Mouse (Mus musculus): Measurements from ENCODE around the gene Cpeb4. TPM values are rescaled to one million over a fixed set of nuclear protein-coding genes. Genes with fewer than 3 reads are reported as not detected.

Cpeb4 gene
- 100 to 1,000 TPM; 157 to 160 TPM for total RNA-seq (2021)

DNA sequence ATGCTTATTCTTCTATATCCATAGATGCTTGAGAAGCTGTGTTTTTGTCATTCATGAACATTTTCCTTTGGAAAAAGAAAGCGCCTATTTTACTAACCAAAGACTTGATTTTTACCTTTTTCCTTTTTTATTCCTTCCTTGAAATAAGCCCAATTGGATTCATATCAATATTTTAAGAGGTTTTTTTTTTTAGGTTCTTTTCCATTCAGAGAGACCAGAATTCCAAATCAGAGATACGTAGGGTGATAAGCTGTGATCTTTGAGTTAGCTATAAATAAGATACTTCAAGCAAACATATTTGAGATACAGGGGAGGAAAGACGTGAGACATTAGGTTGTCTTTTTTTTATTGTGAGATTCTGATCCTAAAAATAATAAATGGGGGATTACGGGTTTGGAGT is at the start of gene Cpeb4:
TSS of gene Cpeb4 (plus strand) at position 301 of the 400 bp plus-strand sequence.
- intact Hi-C loops (cut with DNase I): loop anchor here (2.0 to 5.0 kb wide), 3 partner anchors 70 to 193 kb away; no protein-coding TSS in a partner anchor
- DNase-seq (ENCODE audit: low spot score in 2 of 2): no peak

DNA sequence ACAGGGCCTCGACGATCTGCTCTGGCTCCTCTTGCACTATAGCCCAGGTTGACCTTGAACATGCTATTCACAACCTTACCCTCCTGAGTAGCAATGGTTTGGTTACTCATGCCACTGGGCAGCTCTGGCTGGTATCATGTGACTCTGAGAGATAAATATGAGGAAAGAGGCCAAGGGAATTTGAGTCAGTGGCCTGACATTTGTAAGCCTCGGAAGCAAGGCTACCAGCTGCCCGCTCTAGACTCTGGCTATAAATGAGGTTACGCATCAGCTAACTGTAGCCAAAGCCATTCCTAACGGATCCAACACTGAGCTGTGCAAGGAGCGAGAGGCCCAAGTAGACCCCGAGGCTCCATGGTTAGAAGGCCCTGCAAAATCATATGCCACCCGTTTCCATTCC is 49.5 kb upstream of the Cpeb4 start:
- intact Hi-C loops (cut with DNase I): no loop called here
- no peak for DNase-seq (ENCODE audit: low spot score in 2 of 2)

DNA sequence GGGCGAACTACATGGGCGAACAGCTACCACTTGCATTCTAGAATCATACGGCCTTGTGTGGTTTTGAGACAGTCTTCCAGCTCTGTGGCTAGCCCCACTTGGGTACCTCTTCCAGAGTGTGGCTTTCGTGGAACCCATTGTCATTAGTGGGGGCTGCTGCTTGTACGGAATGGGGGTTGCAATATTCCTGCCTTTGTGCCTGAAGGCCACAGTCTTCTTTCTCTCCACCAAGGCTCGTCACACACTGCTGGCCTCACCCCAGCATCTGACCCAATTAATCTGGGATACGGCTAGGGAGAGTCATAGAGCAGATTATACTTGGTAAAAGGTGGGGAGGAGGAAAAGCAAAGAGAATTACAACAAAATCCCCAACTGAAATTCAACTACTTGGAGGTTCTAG is 48.5 kb upstream of the Cpeb4 start:
- intact Hi-C loops (cut with DNase I): no loop called here
- DNase-seq (ENCODE audit: low spot score in 2 of 2): no peak

DNA sequence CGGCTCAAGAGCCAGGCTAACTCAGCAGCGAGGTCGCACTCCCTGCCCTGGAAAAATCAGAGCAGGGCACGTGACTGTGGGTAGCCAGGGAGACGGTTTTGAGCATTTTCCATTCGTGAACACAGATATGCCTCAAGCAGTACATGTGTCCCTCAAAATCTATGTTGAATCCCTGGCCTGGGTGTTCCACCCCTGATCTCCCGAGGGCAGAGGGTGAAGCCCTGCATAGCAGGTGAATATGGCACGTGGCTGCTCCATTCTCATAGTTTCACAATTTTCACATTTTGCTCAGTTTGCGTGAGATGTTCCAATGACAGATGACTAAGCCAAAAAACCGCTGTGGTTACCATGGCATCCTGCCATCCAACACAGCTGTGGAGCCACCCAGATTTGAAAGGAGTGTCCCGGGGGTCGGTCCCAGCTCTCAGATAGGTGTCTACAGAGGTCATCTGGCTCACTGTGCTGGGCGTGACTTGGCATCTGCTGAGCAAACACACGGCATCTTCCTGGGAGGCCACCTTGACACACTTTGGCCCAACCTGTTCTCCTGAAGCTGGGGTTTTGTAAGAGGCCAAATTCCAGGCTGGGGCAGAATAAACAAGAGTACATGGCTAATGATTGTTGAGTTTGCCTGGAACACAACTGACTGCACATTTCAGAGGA is 47.4 kb upstream of the Cpeb4 start:
- intact Hi-C loops (cut with DNase I): no loop called here
- no peak for DNase-seq (ENCODE audit: low spot score in 2 of 2)

DNA sequence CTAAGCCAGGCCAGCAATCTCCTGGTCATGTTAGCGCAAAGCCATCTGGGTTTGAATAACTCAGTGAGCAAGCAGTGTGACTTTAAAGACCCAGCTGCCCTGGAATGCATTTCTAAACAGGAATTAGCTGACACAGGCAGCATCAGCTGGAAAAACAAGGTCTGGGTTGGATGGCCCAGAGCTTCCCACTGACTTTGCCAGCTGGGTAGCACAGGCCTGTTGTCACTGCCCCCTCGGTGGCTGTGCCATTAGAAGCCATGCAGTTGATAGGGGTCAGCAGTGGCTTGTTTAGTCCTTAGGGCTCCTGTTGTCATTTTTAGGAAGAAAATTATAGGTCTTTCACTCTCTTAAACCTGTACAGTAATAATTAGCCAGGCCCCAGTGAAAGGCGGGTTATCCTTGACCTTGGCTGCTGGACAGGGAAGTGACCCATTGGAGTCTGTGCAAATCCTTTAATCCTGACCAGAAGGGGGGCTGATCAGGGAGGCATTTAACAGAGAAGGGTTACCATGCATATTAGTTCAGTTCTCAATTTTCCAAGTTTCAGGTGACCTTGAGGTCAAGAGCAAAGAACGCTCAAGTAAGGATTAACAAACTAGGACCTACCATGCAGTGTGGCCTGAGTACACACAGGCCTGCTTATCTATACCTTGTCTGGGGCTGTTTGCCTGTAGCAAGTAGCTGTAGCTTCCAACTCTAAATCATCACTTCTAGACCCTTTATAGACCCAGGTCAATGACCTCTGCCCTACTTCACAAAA is 43.8 kb upstream of the Cpeb4 start:
- intact Hi-C loops (cut with DNase I): no loop called here
- no peak for DNase-seq (ENCODE audit: low spot score in 2 of 2)

DNA sequence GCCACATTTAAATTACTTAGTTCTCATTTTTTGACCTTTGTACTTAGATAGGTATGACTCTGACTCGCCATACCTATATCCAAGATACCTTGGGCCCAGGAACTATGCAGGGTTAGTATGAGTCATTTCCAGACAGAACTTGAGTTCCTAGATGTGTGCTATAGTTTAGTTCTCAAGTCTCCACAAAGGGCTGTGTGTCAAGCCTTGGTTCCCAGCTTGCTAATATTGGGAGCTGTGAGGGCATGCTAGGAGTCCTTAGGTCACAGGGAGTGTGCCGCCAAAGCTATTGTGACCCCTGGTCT is 43.3 kb upstream of the Cpeb4 start:
- intact Hi-C loops (cut with DNase I): no loop called here
- DNase-seq (ENCODE audit: low spot score in 2 of 2): no peak

DNA sequence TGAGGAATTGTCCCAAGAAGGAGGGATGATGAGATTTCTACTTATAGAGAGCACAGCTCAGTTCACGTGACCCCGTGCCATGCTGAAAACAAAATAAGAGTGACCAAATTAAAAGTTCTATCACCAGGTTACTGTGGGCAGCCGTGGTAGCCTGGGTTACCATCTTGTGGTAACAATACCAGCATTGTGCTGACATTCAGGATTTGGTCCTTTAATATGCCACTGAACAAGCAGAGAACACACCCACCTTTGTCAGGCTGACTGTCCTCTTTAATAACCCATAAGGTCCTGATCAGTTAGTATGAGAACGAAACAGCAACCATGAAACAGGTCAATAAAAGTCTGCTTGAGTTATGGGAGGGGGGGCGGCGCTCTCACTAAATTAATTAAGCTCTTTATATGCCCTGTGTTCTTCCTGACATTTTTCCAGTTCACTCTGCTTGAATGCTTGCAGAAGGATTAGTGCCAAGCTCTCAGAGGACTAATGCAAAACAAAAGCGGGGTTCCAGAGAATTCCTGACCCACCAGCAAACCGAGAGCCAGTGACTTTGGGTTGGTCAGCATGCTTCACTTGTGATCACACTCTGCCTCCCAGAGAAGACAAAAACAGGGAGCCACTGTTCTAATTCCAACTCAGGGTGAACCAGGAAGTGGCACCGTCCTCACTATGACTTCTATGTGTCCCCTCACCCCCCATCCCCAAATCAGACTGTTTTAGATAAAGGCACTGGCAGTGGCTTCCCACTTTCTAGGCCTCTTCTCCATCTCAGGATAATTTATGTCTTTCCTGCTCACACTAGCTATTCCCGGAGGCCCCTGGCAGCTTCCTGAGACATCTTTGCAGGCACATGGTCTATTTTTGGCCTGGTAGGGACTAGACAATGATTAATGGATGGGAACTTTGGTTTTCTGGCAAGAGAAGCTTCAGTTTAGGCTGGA is 41.5 kb upstream of the Cpeb4 start:
- DNase-seq (ENCODE audit: low spot score in 2 of 2): peak; percentile 14 to 57
- intact Hi-C loops (cut with DNase I): no loop called here

DNA sequence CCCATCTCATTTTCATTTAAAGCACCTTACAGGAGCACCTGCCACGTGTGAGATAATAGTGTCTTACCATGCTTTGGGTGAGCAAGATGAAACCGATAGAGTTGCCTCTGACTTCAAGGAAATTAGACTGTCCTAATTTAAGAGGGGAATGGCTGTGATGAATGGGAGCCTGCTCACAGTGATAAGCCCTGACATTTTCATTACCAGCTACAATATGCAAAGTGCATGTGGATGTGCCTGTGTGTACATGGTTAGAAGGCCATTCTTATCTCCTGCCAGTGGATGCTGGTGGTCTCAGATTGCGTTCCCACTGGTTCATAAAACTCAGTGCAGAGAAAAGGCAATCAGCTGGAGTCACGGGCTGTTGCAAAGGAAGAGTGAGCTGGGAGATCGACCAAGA is 40.6 kb upstream of the Cpeb4 start:
- no peak for DNase-seq (ENCODE audit: low spot score in 2 of 2)
- intact Hi-C loops (cut with DNase I): no loop called here

DNA sequence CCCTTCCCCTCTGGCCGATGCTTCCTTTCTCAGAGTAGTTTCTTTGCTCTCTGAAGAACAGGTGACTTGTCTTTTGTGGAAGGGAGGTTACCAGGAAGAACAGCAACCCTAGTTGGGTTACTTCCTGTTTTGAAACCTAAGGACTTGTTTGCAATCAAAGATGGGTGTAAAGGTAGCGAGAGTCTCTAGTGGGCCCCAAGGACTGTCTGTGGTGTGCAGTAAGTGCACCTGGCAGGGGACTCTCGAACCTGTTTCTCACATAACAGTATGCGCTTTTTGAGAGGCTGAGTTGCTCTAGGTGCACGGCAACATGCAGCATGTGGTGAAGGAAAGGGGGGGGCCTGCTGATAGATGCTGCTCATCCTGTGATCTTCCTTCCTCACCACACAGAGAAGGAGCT is 40.0 kb upstream of the Cpeb4 start:
- intact Hi-C loops (cut with DNase I): no loop called here
- DNase-seq (ENCODE audit: low spot score in 2 of 2): no peak

DNA sequence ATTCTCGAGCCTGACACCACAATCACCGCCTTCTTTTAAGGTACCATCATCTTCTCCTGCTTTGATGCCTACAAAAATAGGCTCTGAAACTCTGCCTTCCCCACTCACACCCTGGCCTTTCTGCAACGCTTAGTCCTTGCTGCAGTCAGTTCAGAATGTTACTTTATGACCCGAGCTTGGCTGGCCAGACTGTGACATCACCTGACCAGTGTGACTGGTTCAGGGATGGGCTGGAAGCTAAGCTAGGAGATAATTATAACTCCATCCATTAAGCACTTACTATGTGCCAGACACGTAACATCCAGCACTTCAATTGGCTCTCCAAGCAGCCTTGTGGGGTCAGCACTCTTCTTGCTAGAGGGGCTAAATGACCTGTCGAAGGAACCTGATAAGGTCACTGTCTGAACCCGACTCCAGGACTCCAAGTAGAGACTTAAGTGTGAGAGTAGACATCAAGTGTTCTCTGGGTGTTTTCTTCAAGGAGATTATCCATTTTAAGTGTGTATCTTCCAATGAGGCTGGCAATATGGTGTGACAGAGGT is 39.5 kb upstream of the Cpeb4 start:
- DNase-seq (ENCODE audit: low spot score in 2 of 2): no peak
- intact Hi-C loops (cut with DNase I): no loop called here

DNA sequence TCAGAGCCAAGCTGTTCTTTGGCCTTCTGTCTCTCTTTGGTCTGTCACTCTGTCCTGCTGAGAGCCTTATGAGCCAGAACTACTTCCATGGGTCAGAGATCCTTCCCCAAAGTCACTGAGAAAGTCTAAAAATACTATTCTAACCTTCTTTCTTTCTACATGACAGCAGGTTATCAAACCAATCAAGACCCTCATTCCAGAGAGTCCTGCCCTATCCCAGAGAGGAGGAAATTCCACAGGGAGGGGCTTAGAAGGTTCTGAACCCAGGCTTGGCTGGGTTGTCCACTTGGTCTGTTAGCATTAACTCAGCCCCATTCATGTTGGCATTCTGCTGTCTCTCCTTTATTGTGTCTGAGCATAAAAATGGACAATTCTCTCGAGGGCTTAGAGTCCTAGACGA is 38.5 kb upstream of the Cpeb4 start:
- no peak for DNase-seq (ENCODE audit: low spot score in 2 of 2)
- intact Hi-C loops (cut with DNase I): no loop called here

DNA sequence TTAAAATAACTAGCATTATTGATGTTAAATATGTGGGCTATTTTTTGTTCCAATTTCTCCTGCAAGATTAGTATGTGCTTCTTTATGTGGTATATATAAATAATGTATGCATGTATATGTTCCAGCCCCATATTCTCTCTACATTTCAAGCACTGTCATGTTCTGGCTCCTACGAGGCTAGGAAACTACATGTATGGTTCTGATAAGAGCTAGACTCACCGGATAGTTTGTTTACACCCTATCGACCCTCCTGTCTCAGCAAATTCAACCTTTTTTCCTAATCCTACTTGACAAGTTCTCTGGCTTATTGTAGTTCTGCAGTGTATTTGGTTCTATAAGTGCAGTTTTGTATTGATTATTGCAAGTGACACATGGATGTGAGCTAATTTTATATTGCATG is 36.7 kb upstream of the Cpeb4 start:
- intact Hi-C loops (cut with DNase I): no loop called here
- DNase-seq (ENCODE audit: low spot score in 2 of 2): no peak

DNA sequence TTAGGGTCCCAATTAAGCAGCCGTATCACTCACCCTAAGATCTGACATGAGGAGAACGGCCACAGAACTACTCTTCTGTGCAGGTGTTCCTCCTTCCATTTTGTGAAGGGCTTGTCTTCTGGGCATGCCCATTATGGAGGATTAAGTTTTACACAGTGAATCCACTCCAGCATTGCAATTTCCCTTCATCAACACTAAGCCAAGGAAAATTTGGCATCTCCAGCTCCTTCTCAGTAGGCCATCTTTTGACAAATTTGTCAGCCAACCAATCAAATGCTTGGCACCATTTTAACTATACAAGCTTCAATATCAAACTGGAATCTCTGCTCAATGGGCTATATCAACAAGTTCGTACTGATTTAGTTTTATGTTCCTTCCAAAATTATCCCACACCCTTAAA is 34.8 kb upstream of the Cpeb4 start:
- DNase-seq (ENCODE audit: low spot score in 2 of 2): no peak
- intact Hi-C loops (cut with DNase I): no loop called here

DNA sequence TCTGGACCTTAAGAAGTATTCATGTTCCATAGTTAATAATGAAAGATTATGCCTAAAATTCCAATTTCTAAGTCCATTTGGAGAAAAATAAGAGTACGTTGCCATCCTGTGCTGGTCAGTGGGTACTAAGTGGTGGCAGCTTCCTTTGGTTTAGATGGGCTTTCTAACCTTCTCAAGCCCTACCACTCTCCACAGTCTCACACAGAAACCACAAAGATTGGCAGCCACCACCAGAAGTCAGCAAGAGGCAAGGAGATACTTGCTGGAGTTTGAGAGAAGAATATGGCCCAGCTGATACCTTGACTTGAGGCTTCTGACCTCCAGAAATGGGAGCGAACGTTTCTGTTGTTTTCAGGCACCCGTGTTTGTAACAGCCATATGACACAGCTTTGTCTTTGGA is 34.3 kb upstream of the Cpeb4 start:
- DNase-seq (ENCODE audit: low spot score in 2 of 2): no peak
- intact Hi-C loops (cut with DNase I): no loop called here

DNA sequence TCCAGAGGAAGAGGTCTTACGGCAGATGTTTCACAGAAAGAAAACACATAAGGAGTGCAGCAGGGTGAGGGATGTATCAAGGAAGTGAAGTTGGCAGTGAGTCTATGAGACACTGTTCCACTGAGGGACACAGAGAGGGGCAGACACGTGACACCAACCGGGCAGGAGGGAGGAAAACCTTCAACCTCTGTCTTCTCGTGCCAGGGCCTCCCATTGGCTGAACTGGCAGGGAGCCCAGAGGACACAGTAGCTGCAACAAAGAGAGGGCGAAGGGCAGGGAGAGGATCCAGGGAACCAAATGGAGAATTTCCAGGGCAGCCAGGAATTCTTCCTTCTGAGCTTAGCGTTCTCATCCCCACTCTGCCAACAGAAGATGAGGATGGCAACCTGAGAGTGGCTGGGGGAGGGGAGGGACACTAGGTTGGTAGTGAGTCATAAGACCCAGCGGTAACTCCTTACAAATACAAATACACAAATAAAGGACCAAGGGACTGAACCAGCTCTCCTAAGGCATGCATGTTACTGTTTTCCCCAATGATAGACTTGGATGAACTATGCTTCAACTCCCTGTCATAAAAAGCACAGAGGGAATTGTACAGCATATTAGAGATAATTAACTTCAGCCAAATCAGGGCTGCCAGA is 33.4 kb upstream of the Cpeb4 start:
- intact Hi-C loops (cut with DNase I): no loop called here

DNA sequence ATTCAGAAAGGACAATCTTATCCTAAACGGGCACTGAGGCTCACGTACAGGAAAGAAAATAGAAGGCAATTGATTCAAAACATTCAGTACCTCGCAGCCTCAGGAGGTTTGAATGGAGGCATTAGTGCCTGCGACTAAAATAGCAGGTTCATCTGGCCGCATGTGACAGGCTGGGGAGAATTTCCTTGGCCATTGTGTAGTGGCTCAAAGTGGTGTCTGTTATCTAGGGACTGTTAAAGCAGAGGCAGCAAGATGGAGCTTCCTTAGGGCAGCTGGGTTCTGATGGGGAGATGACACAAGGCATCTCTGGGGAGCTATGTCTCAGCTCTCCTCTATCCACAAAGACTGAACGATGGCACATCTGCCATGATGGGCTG is 32.9 kb upstream of the Cpeb4 start:
- no peak for DNase-seq (ENCODE audit: low spot score in 2 of 2)
- intact Hi-C loops (cut with DNase I): no loop called here

More for the DNA sequence above, 33.4 kb upstream of the Cpeb4 start:
- peak; percentile 46 to 75 for DNase-seq (ENCODE audit: low spot score in 2 of 2)

DNA sequence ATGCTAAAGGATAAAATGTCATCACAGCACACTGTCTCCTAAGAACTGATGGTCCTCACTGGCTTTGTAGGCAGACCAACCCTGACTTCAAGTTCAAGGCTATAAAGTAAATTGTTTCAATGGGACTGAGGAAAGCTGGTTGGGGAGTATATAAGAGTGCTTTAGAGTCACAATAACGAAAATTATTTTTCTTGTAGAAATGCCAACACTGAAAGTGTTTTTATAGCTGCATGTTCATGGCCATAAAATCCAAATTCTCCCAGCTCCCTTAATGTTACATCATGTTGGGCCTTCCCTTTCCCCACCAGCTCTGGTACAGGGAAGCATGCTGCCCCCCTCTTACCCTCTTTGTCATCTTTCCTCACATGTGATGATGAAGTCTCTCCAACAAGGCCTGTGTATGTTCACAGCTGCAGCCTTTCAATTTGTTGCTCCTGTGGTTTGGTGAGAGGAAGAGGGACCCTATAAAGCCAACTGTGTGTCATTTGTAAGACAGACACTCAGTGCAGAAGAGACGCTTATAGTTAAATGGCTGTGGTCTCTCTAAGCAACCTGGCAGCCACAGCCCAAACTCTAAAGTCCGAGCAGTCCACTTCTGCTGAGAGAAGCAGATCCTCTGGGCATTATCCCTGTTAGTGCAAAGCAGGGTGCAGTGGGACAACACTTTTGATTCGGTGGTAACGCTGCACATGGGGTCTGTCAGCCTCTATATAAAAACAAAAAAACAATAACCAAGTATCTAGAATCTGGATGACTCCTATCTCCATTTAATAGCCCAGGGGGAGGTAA is 29.6 kb upstream of the Cpeb4 start:
- intact Hi-C loops (cut with DNase I): no loop called here
- no peak for DNase-seq (ENCODE audit: low spot score in 2 of 2)

DNA sequence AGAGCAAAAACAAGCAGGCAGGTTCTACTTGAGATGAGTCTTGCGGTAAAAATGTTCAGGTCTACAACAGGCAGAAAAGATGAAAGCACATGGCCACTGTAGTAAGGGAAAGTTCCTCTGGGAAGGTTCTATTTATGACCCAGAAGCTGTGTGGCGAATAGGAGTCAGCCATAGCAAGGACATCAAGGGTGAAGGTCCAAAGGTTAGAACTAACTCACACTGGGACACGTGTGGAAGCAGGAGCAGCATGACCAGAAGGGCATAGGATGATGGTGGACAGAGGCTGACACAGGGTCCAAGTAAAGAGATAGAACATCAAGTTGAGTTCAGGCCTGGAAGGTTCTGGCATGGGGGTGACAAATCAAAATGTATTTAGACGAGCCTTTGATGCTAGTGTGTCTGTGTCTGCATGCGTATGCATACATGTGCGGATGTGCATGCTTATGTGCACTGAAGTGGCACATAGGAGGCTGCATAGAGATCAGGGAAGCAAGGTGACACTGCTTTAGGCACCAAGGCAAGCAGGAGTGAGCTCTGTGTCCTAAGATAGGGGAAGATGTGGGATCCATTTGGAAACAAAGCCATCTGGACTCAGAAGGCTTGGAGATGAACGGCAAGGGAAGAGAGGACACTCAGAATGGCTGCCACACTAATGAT is 28.7 kb upstream of the Cpeb4 start:
- intact Hi-C loops (cut with DNase I): no loop called here

DNA sequence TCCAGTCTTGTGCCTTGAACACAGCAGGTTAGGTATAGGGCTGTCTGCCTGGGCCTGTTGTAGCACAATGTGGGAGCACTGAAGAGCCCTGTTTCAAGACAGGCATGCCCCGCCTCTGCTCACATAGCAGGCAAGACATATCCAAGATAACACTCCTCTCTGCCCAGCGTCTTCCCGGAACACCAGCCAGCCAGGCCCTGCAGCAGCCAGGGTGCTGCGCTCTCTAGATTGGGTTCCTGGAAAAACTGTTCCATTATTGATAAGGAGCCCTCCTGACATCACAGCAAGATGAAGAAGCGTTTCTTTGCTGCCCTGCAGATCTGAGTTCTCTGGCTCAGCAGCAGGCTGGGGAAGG is 28.2 kb upstream of the Cpeb4 start:
- intact Hi-C loops (cut with DNase I): no loop called here
- no peak for DNase-seq (ENCODE audit: low spot score in 2 of 2)

More for the DNA sequence above, 28.7 kb upstream of the Cpeb4 start:
- no peak for DNase-seq (ENCODE audit: low spot score in 2 of 2)
